Mouse (Mus musculus): ENCODE data around the gene Cavin4. TPM values are rescaled to one million over a fixed set of nuclear protein-coding genes. Genes with fewer than 3 reads are reported as not detected.

The Cavin4 gene
- polyA plus RNA-seq (2012; rRNA removed), result 0.03 and 0.23 TPM in 2 replicates

GRCm38 (mm10) chr4:48663271-48663670 is at the start of gene Cavin4:
TSS of gene Cavin4 (plus strand) at chr4:48663514.

Other genes starting within 250 kb of the Cavin4 start
- gene Tex10, start 190.1 kb upstream of the Cavin4 start, polyA plus RNA-seq (2012; rRNA removed), result 10.0 and 12.5 TPM in 2 replicates
- 1.8 and 2.1 TPM in 2 replicates for gene Msantd3, start 123.6 kb upstream of the Cavin4 start, polyA plus RNA-seq (2012; rRNA removed)
- 1.5 and 1.8 TPM in 2 replicates for gene Tmeff1, start 78.3 kb upstream of the Cavin4 start, polyA plus RNA-seq (2012; rRNA removed)